Mouse (Mus musculus): Measurements from ENCODE around the gene Ptprj. TPM values are rescaled to one million over a fixed set of nuclear protein-coding genes. Genes with fewer than 3 reads are reported as not detected.

Ptprj gene
- total RNA-seq, 2 experiments from 2014 or later: 2.7 to 3.6 TPM

DNA sequence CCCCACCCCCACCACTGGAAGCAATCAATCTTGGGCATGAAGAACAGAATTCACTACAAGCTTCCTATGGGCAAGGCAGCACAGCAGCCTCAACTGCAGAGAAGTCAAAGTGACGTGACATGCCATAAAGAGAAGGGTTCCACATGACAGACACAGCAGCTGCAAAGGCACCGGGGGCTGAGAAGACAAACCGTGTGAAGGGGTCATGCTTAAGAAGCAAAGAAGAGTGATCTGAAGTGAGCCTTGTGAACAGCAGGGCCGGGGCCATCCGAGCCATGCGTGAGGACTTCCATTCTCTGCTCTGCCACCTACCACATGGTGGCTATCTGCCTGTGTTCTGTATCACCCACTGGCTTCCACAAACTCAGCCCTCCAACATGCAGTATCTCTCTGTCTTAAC, 45.7 kb downstream of the Ptprj start:
- intact Hi-C loops (cut with DNase I): no loop called here
- DNase-seq: no peak

DNA sequence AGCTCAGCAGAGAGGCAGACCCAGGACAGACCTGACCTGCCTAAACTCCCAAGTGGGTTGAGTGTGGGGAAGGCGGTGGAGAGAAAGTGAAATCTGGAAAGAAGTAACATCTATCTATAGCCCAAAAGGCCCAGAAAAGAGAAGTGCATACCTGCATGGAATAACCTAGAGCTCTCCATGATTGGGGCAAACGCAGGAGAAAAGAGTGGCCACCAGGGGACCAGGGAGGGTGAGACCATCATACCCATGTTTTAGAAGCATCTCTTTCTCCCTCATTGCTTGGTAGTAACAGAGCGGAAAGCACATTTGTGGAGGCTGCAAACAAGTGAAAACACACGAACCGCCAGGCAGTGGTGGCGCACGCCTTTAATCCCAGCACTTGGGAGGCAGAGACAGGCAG, 46.5 kb downstream of the Ptprj start:
- intact Hi-C loops (cut with DNase I): no loop called here
- DNase-seq: no peak

DNA sequence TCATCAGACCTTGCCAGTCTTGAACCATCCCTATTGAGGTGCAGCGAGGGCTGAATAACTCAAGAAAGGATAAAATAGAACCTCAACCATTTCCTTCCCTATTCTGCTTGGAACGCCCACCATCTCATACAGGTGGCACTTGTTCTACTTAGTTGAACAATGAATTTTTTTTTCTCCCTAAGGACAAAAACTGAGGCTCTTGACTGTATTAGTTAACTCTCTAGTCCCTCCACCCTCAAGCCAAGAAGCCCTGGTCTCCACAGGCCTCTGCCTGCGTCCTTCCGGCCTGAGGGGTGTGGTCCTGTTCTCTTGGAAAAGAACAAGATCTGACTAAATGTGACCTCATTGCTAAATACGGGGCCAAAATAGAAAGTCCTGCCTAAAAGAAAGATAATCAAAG, 48.4 kb downstream of the Ptprj start:
- intact Hi-C loops (cut with DNase I): no loop called here
- DNase-seq: peak in 1 of 2 experiments; percentile 56

DNA sequence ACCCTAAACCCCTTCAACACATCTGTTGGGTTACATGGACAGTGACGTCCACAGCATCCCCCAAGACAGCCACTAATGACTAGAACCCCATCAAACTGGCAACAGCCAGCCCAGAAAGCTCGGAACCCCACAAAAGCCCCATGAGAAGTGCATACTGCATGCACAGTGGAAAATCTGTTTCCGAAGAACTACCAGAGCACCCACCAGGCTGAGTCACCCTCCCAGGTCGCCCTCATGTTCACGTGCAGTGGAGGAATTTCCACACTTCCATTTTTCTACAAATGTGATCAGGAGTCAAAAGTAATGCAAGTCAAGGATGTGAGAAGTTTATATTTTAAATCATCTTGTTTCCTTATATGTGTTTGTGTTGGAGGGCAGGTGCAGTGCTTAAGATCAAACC, 52.3 kb downstream of the Ptprj start:
- intact Hi-C loops (cut with DNase I): no loop called here
- no peak for DNase-seq

DNA sequence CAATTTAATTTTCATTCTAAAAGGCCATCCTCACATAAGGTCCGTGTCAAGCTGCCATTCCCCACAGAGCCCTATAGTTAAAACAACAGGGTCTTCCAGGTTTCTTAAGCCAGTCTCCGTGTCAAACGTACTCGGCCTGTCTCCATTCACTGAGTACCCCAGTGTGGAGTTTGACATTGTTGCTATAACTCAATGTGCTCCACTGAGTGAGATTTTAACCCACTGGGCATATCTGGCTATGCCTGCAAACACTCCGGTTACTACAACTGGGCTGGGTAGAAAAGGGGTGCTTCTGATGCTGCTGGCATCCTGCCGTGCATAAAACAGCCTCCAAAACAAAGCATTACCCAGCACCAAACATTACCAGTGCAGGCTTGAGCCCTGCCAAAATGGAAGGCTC, 53.5 kb downstream of the Ptprj start:
- intact Hi-C loops (cut with DNase I): no loop called here
- DNase-seq: no peak

DNA sequence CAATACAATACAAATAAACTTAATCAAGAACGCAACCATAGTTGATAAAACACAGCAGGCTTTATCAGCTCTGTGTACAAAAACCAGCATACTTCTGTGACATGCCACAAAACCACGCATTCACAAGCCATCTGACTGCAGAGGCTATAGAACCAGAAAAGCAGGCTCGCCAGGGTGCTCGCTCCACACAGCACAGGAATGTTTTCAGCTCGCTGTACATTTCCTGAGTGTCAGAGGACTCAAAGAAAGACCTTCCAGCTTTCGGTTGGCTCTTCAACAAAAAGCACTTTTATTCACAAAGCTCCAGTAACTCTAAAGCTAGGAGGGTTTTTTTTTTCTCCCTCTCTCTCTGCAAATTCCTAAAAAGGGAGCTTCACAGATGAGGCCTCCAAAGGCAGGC, 53.9 kb downstream of the Ptprj start:
- intact Hi-C loops (cut with DNase I): no loop called here
- DNase-seq: no peak

DNA sequence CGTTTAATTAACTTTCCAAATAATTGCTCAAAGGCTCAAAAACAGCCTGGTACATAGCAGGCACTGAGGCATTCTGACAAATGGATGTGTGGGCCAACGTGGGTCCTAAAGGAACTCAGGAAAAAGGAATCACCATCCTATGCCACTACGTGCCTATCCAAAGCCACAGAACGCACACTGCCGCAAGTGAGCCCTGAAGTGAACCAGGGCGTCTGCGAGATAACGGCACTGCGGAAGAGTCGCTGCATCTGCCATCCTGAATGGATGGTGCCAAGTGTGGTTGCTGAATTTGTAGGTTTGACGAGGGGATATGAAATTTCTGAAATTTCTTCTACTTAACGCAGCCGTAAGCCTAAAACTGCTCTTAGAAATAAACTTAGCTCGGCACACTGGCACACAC, 54.6 kb downstream of the Ptprj start:
- no peak for DNase-seq
- intact Hi-C loops (cut with DNase I): no loop called here

DNA sequence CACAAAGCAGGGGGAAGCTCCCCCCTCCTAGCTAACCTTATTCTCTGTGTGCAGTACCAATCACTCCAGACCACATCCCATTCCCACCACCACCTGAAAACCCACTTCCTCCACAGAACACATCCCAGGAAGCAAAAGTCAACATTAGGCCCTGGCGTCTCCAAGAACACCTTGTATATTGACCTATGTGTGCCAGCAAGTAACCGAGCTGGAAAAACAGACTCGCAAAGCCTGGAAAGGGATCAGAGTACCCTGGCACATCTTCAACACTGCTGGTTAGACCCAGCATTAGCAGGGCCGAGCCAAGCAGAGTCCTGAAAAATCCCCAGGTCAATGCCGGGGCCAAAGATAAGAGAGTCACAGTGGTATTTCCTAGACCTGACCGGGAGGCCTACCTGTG, 58.0 kb downstream of the Ptprj start:
- intact Hi-C loops (cut with DNase I): no loop called here
- DNase-seq: peak in 1 of 2 experiments; percentile 36

DNA sequence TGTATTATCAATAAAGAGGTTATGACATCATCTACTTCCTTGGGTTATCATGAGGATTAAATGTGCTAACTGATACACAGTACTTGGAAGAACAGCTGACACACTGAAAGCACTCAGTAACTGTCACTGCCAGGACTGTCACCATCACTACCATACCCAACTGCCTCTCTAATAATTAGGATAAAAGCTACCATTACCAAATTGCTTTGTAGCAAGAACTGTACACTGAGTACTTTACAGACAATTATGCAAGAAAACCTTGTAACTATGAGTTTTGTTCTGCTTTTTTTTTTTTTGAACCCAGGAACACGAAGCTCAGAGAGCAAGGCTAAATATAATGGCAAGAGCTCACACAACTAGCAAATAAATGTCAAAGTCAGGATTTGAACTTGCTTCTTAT, 58.5 kb downstream of the Ptprj start:
- DNase-seq: no peak

DNA sequence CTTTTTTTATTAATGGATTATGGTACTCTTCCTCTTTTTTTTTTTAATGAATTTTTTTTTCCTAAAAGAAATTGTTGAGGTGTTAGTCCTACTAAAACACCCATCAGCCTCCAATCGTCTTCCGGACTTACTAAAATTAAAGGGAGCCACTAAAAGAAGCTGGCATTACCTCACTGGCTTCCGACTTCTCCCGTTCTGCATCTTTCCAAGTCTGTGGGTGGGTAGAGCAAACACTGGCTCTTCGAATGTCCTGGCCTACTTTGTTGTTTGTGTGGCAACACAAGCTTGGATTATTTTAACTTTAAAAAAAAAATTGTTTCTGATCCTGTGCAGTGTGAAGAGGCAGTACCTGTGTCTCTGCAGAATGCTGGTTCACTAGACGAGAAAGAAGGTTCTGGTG, 62.2 kb downstream of the Ptprj start:
- intact Hi-C loops (cut with DNase I): no loop called here
- DNase-seq: no peak

More for the DNA sequence above, 58.5 kb downstream of the Ptprj start:
- intact Hi-C loops (cut with DNase I): no loop called here

DNA sequence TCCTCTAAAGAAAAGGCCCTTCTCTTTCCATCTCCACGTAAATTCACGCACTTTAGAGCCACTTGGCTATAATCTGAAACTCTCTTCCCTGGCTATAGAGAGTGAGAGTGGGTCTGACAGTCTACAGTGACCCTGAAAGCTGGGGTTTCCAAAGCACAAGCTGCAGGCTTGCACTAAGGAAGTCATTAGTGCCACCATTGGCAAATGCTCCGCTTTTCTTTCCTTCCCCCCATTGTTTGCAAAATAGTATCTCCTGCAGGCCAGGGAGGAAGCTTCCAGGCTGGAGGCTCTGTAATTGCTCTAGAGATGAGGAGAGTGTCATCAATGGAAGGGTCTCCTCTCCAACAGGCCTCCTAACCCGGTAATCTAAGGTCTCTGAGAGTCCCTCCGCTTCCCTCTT, 65.5 kb downstream of the Ptprj start:
- intact Hi-C loops (cut with DNase I): loop anchor here (5.0 kb wide), 1 partner anchor 62 kb away; no protein-coding TSS in a partner anchor

DNA sequence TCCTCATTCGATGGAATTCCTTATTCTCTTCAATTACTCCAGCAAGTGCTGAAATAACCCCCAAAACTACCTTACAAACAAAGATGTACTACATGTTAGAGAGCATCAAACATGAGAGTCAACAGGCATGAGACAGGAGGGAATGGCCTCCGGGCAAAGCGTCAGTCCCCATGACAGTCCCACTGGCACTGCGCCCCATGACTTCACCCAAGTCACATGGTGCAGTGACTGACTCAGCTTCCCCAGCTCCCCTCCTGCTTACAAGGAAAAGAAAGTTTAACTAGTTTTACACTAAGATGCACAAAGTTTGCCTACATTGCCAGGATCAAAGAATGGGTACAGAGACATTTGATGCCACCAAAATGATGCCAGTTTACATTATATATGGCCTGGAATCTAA, 71.2 kb downstream of the Ptprj start:
- intact Hi-C loops (cut with DNase I): no loop called here
- DNase-seq: peak; percentile 53 to 57

More for the DNA sequence above, 65.5 kb downstream of the Ptprj start:
- no peak for DNase-seq

DNA sequence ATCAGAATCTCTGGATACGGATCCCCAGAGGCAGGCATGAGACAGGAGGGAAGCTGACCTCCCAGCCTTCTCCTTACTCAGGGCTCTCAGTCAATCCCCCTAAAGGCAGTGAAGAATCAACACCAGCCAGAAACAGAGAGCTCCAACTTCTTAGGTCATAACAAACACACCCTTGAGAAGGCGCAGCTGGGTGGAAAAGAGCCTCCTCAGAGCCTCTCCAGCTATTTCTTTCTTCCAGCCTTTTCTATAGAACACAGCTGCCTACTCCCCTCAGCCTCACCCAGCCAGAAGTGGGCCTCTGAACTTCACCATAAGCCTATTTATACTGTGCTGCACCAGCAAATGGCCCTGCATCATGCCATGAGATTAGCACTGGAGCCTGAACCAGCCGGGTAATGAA, 74.3 kb downstream of the Ptprj start:
- intact Hi-C loops (cut with DNase I): no loop called here
- DNase-seq: no peak

DNA sequence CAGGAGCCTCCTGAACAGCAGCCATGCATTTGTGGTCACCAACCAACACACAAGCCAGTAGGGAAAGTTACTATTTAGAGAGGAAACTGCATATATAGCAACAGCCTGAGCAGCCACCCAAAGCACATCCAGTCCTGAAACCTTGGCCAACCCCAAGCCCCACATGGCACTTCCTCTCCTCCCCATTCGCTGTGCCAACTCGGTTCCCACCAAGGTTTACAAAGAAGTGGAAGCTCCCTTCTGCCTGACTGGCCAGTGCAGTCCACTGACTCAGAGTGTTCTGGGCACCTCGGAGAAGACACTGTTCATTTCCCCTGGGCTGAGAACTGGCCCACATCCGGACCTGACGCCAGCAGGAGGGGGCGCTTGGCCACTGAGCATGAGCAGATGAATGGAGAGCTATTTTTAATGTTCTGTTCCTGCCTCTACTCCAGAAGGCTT, 75.7 kb downstream of the Ptprj start:
- DNase-seq: peak; percentile 64 to 74
- intact Hi-C loops (cut with DNase I): no loop called here

DNA sequence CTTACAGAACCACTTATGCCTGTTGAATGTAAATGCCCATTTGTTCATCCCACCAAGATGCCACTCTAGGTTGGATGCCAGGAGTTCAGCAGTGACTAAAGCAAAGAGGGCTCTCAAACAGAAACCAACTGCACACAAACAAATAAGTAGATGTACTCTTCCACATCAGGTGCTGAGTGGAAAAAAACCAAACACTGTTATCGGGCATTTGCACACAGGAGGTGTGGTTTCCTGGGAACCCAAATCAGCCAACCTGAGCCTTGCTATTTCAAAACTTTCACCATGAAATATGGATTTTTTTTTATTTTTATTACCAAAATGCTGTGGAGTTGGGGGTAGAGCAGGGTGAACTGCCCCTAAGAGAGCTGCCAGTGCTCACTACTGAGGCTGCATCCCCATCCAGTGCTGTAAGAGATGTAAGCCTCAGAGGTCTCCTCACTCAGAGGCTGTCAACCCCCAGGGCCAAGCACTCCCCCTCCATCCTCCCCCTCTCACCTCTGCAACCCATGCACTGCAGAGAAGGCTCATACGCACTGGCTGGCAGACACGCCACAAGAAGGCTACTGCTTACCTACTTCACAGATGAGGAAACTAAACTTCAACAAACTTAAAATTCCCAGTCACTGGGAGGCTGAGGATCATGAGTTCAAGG, 77.1 kb downstream of the Ptprj start:
- no peak for DNase-seq
- intact Hi-C loops (cut with DNase I): no loop called here

DNA sequence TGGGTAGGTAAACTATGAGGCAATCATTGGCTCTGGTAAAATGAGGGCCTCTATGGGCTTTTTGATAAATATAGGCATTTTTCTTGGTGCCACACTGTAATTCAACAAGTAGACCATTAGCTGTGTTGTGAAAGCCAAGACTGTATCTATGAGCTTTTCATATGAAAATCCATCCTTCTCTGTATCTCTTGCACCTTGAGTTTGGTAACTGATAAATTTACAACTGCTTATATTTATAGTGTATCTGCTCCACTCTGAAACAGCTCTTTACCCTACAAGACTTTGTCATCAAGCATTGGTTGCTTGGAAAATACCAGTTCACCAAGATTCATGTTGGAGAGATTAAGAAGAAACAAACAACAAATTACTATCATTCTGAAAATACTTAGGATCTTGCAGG, 77.7 kb downstream of the Ptprj start:
- no peak for DNase-seq
- intact Hi-C loops (cut with DNase I): no loop called here

DNA sequence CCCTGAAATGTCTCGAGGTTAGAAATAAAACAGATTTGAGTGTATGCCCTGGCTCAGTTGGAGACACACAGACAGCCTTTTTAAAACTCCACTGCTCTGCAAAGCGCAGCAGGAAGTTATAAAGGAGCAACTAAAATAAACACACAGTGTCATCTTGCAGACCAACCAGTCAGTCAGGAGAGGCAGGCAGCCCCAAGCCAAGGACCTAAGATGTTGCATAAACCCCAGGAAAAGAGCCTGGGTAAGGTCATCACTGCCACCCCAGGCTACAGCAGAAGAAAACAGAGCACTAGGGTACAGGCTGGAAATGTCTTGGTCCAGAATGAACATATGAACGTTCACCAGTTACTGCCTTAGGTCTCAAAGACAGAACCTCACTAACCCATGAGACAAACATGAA, 78.7 kb downstream of the Ptprj start:
- no peak for DNase-seq
- intact Hi-C loops (cut with DNase I): no loop called here

DNA sequence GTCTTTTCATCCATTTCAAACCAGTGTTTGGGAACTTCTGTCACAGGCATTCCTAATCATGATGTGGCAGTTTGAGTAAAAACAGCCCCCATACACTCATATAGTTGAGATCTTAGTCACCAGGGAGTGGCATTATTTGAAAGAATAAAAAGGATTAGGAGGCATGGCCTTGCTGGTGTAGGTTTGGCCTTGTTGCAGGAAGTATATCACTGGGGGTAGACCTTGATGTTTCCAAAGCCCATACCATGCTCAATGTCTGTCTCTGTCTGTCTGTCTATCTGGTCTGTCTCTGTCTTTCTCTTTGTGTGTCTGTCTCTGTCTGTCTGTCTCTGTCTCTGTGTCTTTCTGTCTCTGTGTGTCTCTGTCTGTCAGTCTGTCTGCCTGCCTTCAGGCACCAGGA, 79.6 kb downstream of the Ptprj start:
- no peak for DNase-seq

DNA sequence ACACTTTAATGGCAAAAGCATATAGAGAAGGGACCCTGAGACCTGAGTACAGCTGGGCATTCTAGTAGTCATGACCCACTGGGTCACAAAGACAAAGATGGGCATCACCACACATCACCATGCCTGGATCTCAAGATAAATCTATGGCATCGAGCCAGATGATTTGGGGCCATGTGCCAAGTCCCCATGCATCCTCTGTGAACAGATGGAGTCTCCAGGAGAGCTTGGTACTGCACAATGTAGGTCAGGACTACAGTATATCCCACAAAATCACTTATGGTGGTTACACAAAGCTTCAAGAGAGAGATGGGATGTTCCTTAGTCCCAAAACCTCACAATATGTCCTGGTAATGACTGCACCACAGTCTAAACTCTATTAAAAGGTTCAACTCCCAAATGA, 81.4 kb downstream of the Ptprj start:
- intact Hi-C loops (cut with DNase I): no loop called here
- DNase-seq: no peak

More for the DNA sequence above, 79.6 kb downstream of the Ptprj start:
- intact Hi-C loops (cut with DNase I): no loop called here

DNA sequence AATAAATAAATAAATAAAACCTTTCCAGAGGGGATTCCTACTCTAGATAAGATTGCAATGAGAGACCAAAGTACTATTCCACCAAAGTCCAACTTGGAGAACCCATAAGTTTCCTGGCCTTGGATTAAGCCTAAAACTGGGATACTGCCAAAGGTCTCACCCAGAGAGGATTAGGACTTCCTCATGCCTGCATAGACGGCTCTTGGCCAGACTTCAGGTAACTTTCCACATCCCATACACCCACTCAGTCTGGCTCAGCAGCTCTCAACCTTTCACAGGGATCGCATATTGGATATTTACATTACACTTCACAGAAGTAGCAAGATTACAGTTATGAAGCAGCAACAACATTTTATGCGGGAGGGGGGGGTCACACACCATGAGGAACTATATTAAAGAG, 82.9 kb downstream of the Ptprj start:
- DNase-seq: no peak
- intact Hi-C loops (cut with DNase I): no loop called here

DNA sequence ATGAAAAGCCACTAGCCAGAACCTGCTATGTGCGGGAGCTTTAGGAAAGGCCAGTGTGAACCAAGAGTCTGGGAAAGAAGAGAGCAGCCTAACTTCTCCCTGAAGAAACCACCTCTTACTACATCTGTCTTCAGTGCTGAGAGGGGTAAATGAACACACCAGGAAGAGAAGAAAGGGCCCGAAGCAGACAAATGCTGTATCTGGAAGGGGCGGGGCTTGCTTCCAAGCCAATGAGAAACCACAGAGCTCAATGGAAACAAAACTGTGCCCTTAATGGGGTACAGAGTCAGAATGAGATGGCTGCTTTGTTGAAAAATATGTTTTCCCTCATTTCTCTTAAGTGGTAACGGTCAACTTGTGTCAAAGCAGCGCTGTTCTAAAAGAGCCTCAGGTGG, 83.8 kb downstream of the Ptprj start:
- intact Hi-C loops (cut with DNase I): no loop called here
- no peak for DNase-seq

DNA sequence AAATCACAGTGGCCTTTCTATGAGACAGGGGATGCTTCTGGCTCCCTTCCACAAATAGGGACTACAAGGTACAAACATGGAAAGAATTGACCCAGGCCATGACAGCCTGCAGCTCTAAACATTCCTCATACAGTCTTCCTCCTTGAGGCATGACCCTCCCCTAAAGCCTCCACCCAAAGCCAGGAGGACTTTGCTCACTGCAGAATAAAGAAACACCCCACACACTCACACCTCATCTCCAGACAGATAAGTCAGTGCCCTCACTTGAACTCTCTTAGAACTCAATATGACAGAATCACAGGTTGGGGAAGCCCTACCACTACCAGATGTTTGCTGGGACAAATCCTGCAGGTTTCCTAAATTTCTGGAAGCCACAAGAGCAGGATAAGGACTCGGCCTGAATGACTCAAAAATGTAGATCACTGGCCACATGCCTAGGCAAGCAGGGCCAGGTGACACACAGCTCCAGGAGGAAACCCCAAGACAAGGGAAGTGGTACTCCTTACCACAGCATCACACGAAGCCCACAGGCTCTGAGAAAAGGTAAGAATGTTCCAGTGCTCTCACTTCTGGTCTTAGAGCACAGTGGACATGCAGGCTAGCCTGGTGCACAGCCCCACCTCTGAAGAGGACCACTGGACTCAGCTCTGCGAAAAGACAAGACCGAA, 84.3 kb downstream of the Ptprj start:
- intact Hi-C loops (cut with DNase I): no loop called here

More for the DNA sequence above, 84.3 kb downstream of the Ptprj start:
- no peak for DNase-seq
